Mouse (Mus musculus) kidney, adult 2 months (tissue): Measurements from ENCODE around the gene Nisch.

Source experiments
- CTCF ChIP-seq: fragments of 200-500 bp; conservative IDR thresholded peaks from 2 replicates; pipeline ENCODE4 v1.5.1; 2011; ENCODE audit warnings: low read depth, mild to moderate bottlenecking, control low read depth, low read length, moderate library complexity, mixed read lengths; ENCODE audit not compliant: insufficient read depth, insufficient read length
- POLR2A ChIP-seq: fragments of 200-500 bp; IDR thresholded peaks from one replicate; pipeline ENCODE4 v1.6.1; 2011; ENCODE audit warnings: low read depth, low read length, control low read depth

DNA sequence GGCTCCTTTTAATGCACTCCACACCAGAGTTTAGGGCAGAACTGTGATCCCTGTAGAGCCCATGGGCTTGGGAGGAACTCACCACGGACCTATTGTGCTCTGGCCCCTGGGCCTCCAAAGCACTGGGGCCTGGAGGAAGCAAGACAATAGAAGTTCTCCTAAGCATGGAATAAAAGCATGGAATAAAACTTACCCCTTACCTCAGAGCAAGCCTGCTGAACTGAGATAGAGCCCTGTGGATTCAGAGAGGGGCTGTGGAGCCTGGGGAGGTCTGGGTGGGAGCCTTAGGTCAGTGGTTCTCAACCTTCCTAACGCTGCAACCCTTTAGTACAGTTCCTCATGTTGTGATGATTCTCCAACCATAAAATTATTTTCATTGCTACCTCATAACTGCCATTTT, at the start of gene Nisch:
- no peak for TF ChIP-seq POLR2A
- TF ChIP-seq CTCF, result no peak
